Mouse (Mus musculus): ENCODE data around the gene Sp2. TPM values are rescaled to one million over a fixed set of nuclear protein-coding genes. Genes with fewer than 3 reads are reported as not detected.

Gene Sp2
- polyA plus RNA-seq, 1 experiment from 2014 or later, result 13.0 TPM

DNA sequence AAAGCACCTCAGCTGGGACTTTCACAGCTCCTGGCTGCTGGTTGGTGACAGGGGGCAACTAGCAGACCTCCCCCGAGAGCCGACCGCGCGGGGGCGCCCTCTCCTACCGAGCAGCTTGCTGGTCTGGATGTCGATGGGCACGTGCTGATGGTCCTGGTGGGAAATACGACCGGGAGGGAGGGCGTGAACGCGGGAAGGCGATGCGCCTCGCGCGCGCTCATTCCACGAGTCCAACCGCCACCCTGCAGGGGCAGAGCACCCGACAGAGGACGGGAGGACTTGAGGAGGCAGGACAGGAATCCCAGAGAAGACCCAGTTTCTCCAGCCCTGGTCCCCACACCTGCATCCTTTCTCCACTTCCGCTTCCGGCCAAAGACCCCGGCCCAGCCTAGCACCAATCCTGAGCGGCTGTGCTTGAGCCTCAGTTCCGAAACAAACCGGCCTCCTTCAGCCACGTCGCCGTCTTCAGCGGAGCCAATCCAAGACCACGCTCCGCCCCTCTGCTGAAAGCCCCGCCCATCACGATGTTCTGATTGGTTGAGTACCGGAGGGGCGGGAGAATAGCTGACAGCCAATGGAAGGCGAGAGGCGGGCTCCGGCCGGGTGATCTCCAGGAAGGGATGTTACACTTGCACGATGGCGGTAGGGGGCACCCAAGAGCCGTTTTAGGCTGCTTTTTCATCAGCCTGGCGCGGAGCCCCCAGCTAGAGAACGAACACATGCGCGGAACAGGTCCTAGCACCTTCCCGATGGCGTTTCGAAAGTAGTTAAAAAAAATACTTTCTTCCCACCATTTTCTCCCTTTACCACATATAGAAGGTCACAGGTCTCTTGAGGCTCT lies 66.5 kb downstream of the Sp2 start, which contains the start of gene Cdk5rap3:
TSS of gene Cdk5rap3 (minus strand) at position 453 of the 841 bp plus-strand sequence.
- peak; percentile 96 for TF ChIP-seq CTCF (IDR thresholded peaks at IDR 0.05)
- ChIA-PET POLR2A (interaction anchor here (0.9 to 1.0 kb wide), 2 partner anchors 21 to 45 kb away, joined by 3 read pairs; no protein-coding TSS in a partner anchor), CTCF (interaction anchor here (0.7 to 3.8 kb wide), 8 partner anchors 13 to 62 kb away, joined by 3 to 17 read pairs (median 4); no protein-coding TSS in a partner anchor)
- in situ Hi-C loops (cut with MboI; ENCODE audit: low pct_unique_long_range_greater_than_20kb), result loop anchor here (5.0 kb wide), 1 partner anchor 46 kb away; no protein-coding TSS in a partner anchor
- peak; percentile 83 for ATAC-seq
- H3K27me3 ChIP-seq, result no peaks in the 10 kb centered on the region
- DNase-seq (ENCODE audit: low read depth, low spot score), result peak; percentile 94

DNA sequence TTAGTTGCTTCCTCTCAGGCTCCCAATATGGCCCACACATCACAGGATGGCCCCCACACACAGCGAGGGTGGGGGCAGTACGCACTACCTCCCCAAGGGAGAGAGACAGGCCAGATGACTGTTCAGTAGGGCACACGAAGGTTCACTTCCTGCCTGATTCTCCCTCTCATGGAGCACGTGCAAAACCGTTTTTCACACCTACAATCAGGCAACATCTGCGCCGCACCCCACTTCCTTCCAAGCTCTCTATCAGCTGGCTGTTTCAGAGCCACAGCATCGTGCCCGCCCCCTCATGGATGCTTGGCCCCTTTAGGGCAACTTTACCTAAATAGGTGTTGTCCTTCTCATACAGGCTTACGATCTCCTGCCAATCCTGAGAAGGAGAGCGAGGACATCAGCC lies 70.1 kb downstream of the Sp2 start:
- ATAC-seq, result no peak
- POLR2A ChIA-PET, result no interaction called here
- TF ChIP-seq CTCF (IDR thresholded peaks at IDR 0.05), result no peak
- H3K27me3 ChIP-seq, result no peaks in the 10 kb centered on the region
- in situ Hi-C loops (cut with MboI; ENCODE audit: low pct_unique_long_range_greater_than_20kb), result loop anchor here (5.0 kb wide), 1 partner anchor 45 kb away; no protein-coding TSS in a partner anchor
- DNase-seq (ENCODE audit: low read depth, low spot score), result no peak
- CTCF ChIA-PET, result no interaction called here

DNA sequence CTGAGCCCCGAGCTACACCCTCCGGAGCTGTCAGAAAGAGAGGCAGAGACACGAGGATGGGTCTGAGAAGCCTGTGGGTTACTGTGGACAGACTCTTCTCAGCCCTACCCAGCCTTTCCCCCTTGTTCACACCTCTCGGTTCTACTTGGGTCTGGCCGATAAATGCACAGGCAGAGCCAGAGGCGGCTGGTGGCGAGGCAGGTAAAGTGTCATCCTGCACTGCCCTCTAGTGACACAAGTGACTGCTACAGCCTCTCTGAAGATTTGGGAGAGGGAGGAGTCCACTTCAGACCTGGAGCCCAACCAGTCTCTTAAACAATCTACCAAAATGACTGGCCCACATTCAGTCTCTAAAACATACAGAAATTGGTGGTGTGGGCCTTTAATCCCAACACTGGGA lies 72.8 kb downstream of the Sp2 start:
- ChIA-PET CTCF (interaction anchor here (0.7 to 1.9 kb wide), 8 partner anchors 8 to 54 kb away, joined by 3 to 13 read pairs (median 4); no protein-coding TSS in a partner anchor), POLR2A (interaction anchor here (0.6 kb wide), 1 partner anchor 43 kb away, joined by 3 read pairs; no protein-coding TSS in a partner anchor)
- no peak for DNase-seq (ENCODE audit: low read depth, low spot score)
- TF ChIP-seq CTCF (IDR thresholded peaks at IDR 0.05), result no peak
- H3K27me3 ChIP-seq, result no peaks in the 10 kb centered on the region
- no peak for ATAC-seq
- in situ Hi-C loops (cut with MboI; ENCODE audit: low pct_unique_long_range_greater_than_20kb), result loop anchor here (5.0 kb wide), 1 partner anchor 43 kb away; no protein-coding TSS in a partner anchor

DNA sequence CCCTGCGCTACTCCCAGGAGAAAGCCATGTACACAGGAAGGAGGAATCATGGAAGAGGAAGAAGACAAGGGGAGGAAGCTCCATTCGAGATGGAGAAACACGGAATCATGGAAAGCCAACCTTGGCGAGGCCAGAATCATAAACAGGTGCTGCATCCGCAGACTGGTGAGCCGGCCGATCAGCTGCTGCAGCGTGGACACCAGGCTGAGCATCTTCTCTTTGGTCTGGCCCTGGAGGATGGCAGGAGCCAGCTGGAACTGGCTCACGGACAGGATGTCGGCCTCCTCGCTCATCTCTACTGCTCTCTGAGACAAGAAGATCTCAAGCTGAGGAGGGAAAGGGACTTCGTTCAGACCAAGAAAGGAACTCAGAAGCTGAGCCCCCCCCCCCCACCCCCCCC lies 74.2 kb downstream of the Sp2 start:
- in situ Hi-C loops (cut with MboI; ENCODE audit: low pct_unique_long_range_greater_than_20kb), result no loop called here
- ChIA-PET POLR2A (no interaction called here), CTCF (interaction anchor here (0.6 to 1.4 kb wide), 2 partner anchors 18 to 35 kb away, joined by 3 read pairs; no protein-coding TSS in a partner anchor)
- H3K27me3 ChIP-seq, result no peaks in the 10 kb centered on the region
- DNase-seq (ENCODE audit: low read depth, low spot score), result no peak
- TF ChIP-seq CTCF (IDR thresholded peaks at IDR 0.05), result no peak
- ATAC-seq, result no peak

DNA sequence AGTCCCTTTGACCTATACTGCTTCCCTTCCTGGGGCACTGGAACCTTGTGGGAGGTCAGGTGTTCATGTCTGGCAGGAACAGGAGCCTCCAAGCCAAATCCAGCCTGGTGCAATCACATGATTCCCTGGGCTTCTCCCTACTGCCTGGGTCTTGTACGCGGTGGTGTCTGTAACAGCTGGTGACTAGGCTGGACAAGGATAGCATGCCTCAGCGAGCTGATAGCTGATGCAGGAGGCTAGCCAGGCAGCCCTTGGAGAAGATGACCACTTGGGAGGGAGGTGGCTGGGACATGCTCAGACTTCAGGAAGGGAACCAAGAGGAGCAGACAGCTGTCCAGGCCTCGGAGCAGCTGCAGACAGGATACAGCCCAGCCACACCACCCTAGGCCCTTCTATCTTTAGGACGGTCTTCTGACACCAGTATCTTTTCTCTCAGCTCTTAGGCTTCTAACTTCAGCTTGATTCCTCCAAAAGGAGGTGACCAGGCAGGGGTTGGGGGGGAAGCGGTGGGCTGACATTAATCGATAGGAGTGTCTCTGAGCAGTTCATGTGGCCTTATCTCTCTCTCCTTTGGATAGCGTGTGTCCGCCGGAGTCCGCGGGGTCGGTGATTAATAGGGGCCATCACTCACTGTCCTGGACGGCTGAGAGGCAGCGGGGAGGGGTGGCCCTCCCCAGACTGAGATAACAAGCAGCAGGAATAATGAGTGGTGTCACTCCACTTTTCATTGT lies 76.2 kb downstream of the Sp2 start:
- no peak for ATAC-seq
- POLR2A ChIA-PET, result no interaction called here
- no peak for TF ChIP-seq CTCF (IDR thresholded peaks at IDR 0.05)
- no peaks in the 10 kb centered on the region for H3K27me3 ChIP-seq
- in situ Hi-C loops (cut with MboI; ENCODE audit: low pct_unique_long_range_greater_than_20kb), result no loop called here
- no peak for DNase-seq (ENCODE audit: low read depth, low spot score)
- CTCF ChIA-PET, result interaction anchor here (1.5 kb wide), 1 partner anchor 39 kb away, joined by 8 read pairs; no protein-coding TSS in a partner anchor

Other genes starting within 250 kb of the Sp2 start
- gene Snx11, start 205.4 kb downstream of the Sp2 start, polyA plus RNA-seq (2021), result 23.6 TPM
- 111 TPM for gene Cbx1, start 193.8 kb downstream of the Sp2 start, polyA plus RNA-seq (2021)
- 362 TPM for gene Nfe2l1, start 153.0 kb downstream of the Sp2 start, polyA plus RNA-seq (2021)
- 56.7 TPM for gene Copz2, start 133.1 kb downstream of the Sp2 start, polyA plus RNA-seq (2021)
- gene Cdk5rap3, start 66.5 kb downstream of the Sp2 start, polyA plus RNA-seq (2021), result 95.8 TPM
- 2.1 TPM for gene Prr15l, start 54.9 kb downstream of the Sp2 start, polyA plus RNA-seq (2021)
- 26.5 TPM for gene Pnpo, start 39.0 kb downstream of the Sp2 start, polyA plus RNA-seq (2021)
- 0.53 TPM for gene Sp6, start 30.4 kb upstream of the Sp2 start, polyA plus RNA-seq (2021)
- gene Scrn2, start 47.0 kb upstream of the Sp2 start, polyA plus RNA-seq (2021), result 47.0 TPM
- gene Lrrc46, start 58.4 kb upstream of the Sp2 start, polyA plus RNA-seq (2021), result 5.4 TPM
- 87.0 TPM for gene Mrpl10, start 58.6 kb upstream of the Sp2 start, polyA plus RNA-seq (2021)
- gene Osbpl7, start 67.7 kb upstream of the Sp2 start, polyA plus RNA-seq (2021), result 11.1 TPM
- not detected for gene Tbx21, start 132.4 kb upstream of the Sp2 start, polyA plus RNA-seq (2021)
- 2.8 TPM for gene Tbkbp1, start 168.5 kb upstream of the Sp2 start, polyA plus RNA-seq (2021)
- 187 TPM for gene Kpnb1, start 204.9 kb upstream of the Sp2 start, polyA plus RNA-seq (2021)

All from Patski (cell line).